Mouse (Mus musculus): Measurements from ENCODE around the gene Slc30a4.

DNA sequence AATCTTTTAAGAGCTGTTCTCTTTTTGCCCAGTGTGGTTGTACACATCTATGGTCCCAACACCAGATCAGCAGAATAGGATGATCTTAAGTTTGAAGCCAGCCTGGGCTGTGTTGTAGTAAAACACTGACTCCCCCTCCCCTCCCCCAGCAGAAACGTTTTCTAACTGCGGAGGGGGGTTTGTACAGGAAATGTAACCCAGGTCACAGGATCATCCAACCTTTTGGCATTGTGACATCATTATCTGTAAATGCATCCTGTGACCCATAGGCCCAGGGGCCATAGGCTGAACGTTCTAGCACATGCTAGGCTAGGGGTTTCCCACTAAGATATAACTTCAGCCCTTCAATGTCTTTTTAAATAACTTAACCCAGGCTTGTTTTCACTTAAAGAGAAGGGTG, 65.8 kb downstream of the Slc30a4 start, which contains the start of gene AA467197:
- TF ChIP-seq JUND (conservative IDR thresholded peaks at IDR 0.05; ENCODE audit: low read depth, low read length) (no peak), ZC3H11A (IDR thresholded peaks at IDR 0.05; ENCODE audit: low read depth, low read length) (no peak), USF1 (IDR thresholded peaks at IDR 0.05; ENCODE audit: low read depth, low read length) (no peak), POLR2A (IDR thresholded peaks at IDR 0.05; ENCODE audit: low read depth, low read length) (no peak), CHD2 (IDR thresholded peaks at IDR 0.05; ENCODE audit: low read length) (no peak), GABPA (IDR thresholded peaks at IDR 0.05; ENCODE audit: insufficient replicate concordance, low read depth, low read length) (no peak), TCF12 (IDR thresholded peaks at IDR 0.05; ENCODE audit: low read depth, low read length) (no peak), EP300 (IDR thresholded peaks at IDR 0.05; ENCODE audit: low read length) (no peak), CTCF (conservative IDR thresholded peaks at IDR 0.05 in 1 of 2, IDR thresholded peaks at IDR 0.05 in 1 of 2; ENCODE audit: low read depth in 2 of 2, low read length in 2 of 2) (no peak), JUN (IDR thresholded peaks at IDR 0.05; ENCODE audit: insufficient read depth, low read depth, low read length) (no peak), MEF2A (IDR thresholded peaks at IDR 0.05; ENCODE audit: borderline replicate concordance, low read depth, low read length) (no peak), MAZ (IDR thresholded peaks at IDR 0.05; ENCODE audit: low read depth, low read length) (no peak)
